Mouse (Mus musculus) heart, embryonic 16.5 days (tissue): Measurements from ENCODE around the gene Rasd1. TPM values are rescaled to one million over a fixed set of nuclear protein-coding genes. Genes with fewer than 3 reads are reported as not detected.

Experiments
- ATAC-seq: fragments of 200-750 bp; cut with Nextera tagmentation; replicated peaks from 2 replicates; pipeline ENCODE4 v1.8.0; 2017; ENCODE audit warnings: moderate number of reproducible peaks; ENCODE audit not compliant: insufficient read depth, low FRiP score; ENCODE audit errors: extremely low read depth
- H3K27ac ChIP-seq: fragments of 300-500 bp; sonication (generic); 2 replicates; pipeline ENCODE4 v1.5.1; 2014; ENCODE audit warnings: mild to moderate bottlenecking, low read length, control low read depth, moderate library complexity
- H3K27me3 ChIP-seq: fragments of 300-500 bp; sonication (generic); 2 replicates; pipeline ENCODE4 v1.6.1; 2014; ENCODE audit warnings: low read length, mixed read lengths; ENCODE audit not compliant: control insufficient read depth, insufficient read depth
- H3K36me3 ChIP-seq: fragments of 300-500 bp; sonication (generic); 2 replicates; pipeline ENCODE4 v1.6.1; 2014; ENCODE audit not compliant: control insufficient read depth, insufficient read depth
- H3K4me1 ChIP-seq: fragments of 300-500 bp; sonication (generic); 2 replicates; pipeline ENCODE4 v1.6.1; 2014; ENCODE audit warnings: low read length, mixed read lengths; ENCODE audit not compliant: control insufficient read depth, insufficient read depth
- H3K4me2 ChIP-seq: fragments of 300-500 bp; sonication (generic); 2 replicates; pipeline ENCODE4 v1.6.1; 2014; ENCODE audit warnings: low read depth, mild to moderate bottlenecking, control low read depth, low read length
- H3K4me3 ChIP-seq: fragments of 300-500 bp; sonication (generic); 2 replicates; pipeline ENCODE4 v1.5.1; 2014; ENCODE audit warnings: mild to moderate bottlenecking, control low read depth, low read length
- H3K9ac ChIP-seq: fragments of 300-500 bp; sonication (generic); 2 replicates; pipeline ENCODE4 v1.6.1; 2014; ENCODE audit warnings: low read length, control low read depth
- H3K9me3 ChIP-seq: fragments of 300-500 bp; sonication (generic); replicated peaks from 2 replicates; pipeline ENCODE4 v1.6.1; 2016; ENCODE audit warnings: low read length; ENCODE audit not compliant: control insufficient read depth
- WGBS: fragments of 180-500 bp; shearing (Covaris S2); extraction: QIAGEN DNeasy Blood & Tissue Kit; methylation state at CpG from one replicate; pipeline ENCODE4 v1.1.7; 2014; 5-methylcytosine and 5-hydroxymethylcytosine counted together
- polyA plus RNA-seq: library from polyadenylated mRNA; unstranded; fragments of >200 nt; fragmentation: Nextera tagmentation; extraction: Ambion mirVana; gene quantifications from 2 replicates; pipeline ENCODE4 v1.2.1, GENCODE M21; 2015

Rasd1 gene
- polyA plus RNA-seq, 1 experiment from 2014 or later: 9.0 TPM

- 88% methylated on average over 1 of the region's 1 CpGs for WGBS
- peaks cover 4% of the 10 kb centered on the region; the same call in 1 of the 2 replicates for H3K4me1 ChIP-seq
- H3K4me2 ChIP-seq: no peak overlapping the region
- H3K4me3 ChIP-seq: no peak overlapping the region
- no peak overlapping the region for H3K27ac ChIP-seq
- no peaks in the 10 kb centered on the region for H3K9me3 ChIP-seq
- no peaks in the 10 kb centered on the region for H3K27me3 ChIP-seq
- H3K9ac ChIP-seq: no peak overlapping the region
- no peak for ATAC-seq
- no peaks in the 10 kb centered on the region for H3K36me3 ChIP-seq
These were observed 24.7 kb upstream of the Rasd1 start for GRCm38 (mm10) chr11:59989406-59989805.

- Histone ChIP-seq H3K4me1 (no peaks in the 10 kb centered on the region), H3K9me3 (no peaks in the 10 kb centered on the region), H3K4me3 (no peak overlapping the region), H3K27me3 (no peaks in the 10 kb centered on the region), H3K9ac (no peak overlapping the region), H3K27ac (no peak overlapping the region), H3K36me3 (no peaks in the 10 kb centered on the region), H3K4me2 (no peak overlapping the region)
- 77% methylated on average over 5 of the region's 5 CpGs for WGBS
- no peak for ATAC-seq
These were observed 13.1 kb upstream of the Rasd1 start for GRCm38 (mm10) chr11:59977831-59978230.

GRCm38 (mm10) chr11:59975241-59975640 lies 10.5 kb upstream of the Rasd1 start:
- Histone ChIP-seq H3K36me3 (no peaks in the 10 kb centered on the region), H3K4me1 (peaks cover 9% of the 10 kb centered on the region), H3K27ac (no peak overlapping the region), H3K9ac (no peak overlapping the region), H3K4me3 (no peak overlapping the region), H3K4me2 (no peak overlapping the region), H3K9me3 (no peaks in the 10 kb centered on the region), H3K27me3 (no peaks in the 10 kb centered on the region)
- 62% methylated on average over 10 of the region's 10 CpGs for WGBS
- ATAC-seq: no peak

DNA sequence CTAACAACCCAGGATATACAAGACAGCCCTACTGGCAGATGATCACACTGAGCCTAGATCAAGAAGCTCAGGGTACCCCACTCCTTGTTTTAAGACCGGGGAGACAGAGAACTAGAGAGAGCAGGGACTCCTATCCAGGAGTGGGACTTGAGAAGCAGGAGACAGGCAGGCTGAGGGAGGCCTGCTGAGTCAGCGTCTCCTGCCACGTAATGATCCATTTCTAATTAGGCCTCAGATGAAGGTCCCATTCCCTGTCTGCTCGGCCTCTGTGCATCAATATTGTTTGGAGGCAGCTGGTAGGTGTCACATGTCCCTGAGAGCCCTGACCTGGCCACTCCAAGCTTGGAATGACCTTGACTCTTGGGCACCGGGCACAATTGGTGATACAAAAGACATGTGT lies 8.6 kb upstream of the Rasd1 start:
- WGBS: 83% methylated on average over 5 of the region's 5 CpGs
- no peak overlapping the region for H3K27ac ChIP-seq
- no peaks in the 10 kb centered on the region for H3K27me3 ChIP-seq
- no peak for ATAC-seq
- peaks cover 9% of the 10 kb centered on the region for H3K4me1 ChIP-seq
- no peak overlapping the region for H3K9ac ChIP-seq
- no peaks in the 10 kb centered on the region for H3K9me3 ChIP-seq
- H3K4me2 ChIP-seq: no peak overlapping the region
- no peaks in the 10 kb centered on the region for H3K36me3 ChIP-seq
- no peak overlapping the region for H3K4me3 ChIP-seq

DNA sequence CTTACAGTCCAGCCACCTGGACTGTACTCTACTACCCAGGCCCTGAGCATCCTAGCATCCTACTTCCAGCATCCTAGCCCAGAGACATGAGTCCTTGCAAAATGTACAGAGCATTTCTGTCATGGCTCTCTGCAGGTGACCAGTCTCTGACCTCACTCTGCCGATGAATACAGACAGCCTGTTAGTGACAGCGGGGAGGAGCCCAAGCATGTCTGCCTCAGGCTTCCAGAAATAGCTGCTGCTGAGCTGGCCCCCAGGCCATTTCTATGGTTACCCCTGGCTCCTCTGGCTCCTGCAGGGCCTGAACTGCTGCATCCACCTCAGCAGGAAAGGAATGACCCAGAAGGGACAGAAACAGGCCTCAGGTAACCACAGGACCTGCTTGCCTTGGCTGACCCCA lies 6.9 kb upstream of the Rasd1 start:
- 23% methylated on average over 2 of the region's 2 CpGs for WGBS
- Histone ChIP-seq H3K9ac (no peak overlapping the region), H3K4me2 (no peak overlapping the region), H3K27ac (peak overlapping the region; percentile 34; the same call in 1 of the 2 replicates), H3K4me3 (no peak overlapping the region), H3K9me3 (no peaks in the 10 kb centered on the region), H3K27me3 (no peaks in the 10 kb centered on the region), H3K36me3 (no peaks in the 10 kb centered on the region), H3K4me1 (peaks cover 9% of the 10 kb centered on the region)
- ATAC-seq: peak; percentile 83

DNA sequence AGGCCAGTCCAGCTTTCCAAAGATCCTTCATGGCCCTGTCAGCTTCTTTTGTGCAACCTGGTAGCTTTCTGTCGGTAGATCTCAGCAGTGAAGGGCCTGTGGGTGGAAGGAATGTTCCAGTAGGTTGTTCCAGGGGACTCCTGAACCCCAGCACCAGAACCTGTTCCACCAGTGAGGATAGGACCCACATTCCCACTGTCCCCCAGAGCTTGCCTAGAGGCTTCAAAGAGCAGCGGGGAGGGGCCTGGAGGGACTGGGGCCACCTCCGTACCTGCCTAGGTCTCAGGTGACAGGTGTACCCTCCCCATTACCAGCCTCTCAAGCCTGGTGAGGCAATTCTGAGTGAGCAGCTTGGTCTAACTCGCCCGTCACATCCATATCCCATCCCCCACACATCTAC lies 6.0 kb upstream of the Rasd1 start:
- no peak for ATAC-seq
- no peak overlapping the region for H3K27ac ChIP-seq

DNA sequence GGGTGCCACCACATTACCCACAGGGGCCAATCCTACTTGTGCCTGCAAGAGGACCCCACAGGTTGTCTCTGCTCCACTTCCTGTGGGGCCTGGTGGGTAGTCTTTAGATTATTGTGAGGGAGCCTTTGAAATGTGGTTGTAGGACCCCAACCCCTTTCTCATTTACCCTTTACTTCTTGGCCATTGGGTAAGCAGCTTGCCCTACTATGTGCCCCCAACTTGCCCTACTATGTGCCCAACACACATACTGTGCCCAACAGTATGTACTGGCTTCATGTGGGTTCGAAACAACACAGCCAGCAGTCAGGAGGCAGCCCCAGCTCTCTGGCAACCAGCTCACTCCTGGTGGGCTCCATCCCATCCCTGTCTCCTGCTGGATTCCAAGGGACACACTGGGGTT lies 3.0 kb upstream of the Rasd1 start:
- 84% methylated on average over 1 of the region's 1 CpGs for WGBS
- no peak overlapping the region for H3K4me2 ChIP-seq
- no peak for ATAC-seq
- H3K36me3 ChIP-seq: no peaks in the 10 kb centered on the region
- H3K9ac ChIP-seq: no peak overlapping the region
- no peak overlapping the region for H3K27ac ChIP-seq
- H3K27me3 ChIP-seq: no peaks in the 10 kb centered on the region
- no peak overlapping the region for H3K4me3 ChIP-seq
- H3K9me3 ChIP-seq: no peaks in the 10 kb centered on the region
- H3K4me1 ChIP-seq: peaks cover 31% of the 10 kb centered on the region

More for the DNA sequence above, 6.0 kb upstream of the Rasd1 start:
- Histone ChIP-seq H3K4me1 (peaks cover 15% of the 10 kb centered on the region), H3K4me3 (no peak overlapping the region), H3K9ac (no peak overlapping the region), H3K9me3 (no peaks in the 10 kb centered on the region), H3K36me3 (no peaks in the 10 kb centered on the region), H3K4me2 (no peak overlapping the region), H3K27me3 (no peaks in the 10 kb centered on the region)
- 76% methylated on average over 5 of the region's 5 CpGs for WGBS

- H3K36me3 ChIP-seq: peaks cover 6% of the 10 kb centered on the region; the same call in 1 of the 2 replicates
- H3K9me3 ChIP-seq: no peaks in the 10 kb centered on the region
- 59% methylated on average over 4 of the region's 4 CpGs for WGBS
- no peak overlapping the region for H3K4me3 ChIP-seq
- no peak overlapping the region for H3K4me2 ChIP-seq
- no peak for ATAC-seq
- H3K27ac ChIP-seq: no peak overlapping the region
- no peak overlapping the region; the same call in 1 of the 2 replicates for H3K9ac ChIP-seq
- H3K27me3 ChIP-seq: no peaks in the 10 kb centered on the region
- H3K4me1 ChIP-seq: peaks cover 32% of the 10 kb centered on the region
These were observed 1.3 kb upstream of the Rasd1 start for GRCm38 (mm10) chr11:59966102-59966483.

GRCm38 (mm10) chr11:59965227-59966101 lies 720 bp upstream of the Rasd1 start:
- Histone ChIP-seq H3K4me1 (peaks cover 38% of the 10 kb centered on the region), H3K4me2 (peak overlapping the region; percentile 94), H3K9ac (peak overlapping the region; percentile 79), H3K9me3 (no peaks in the 10 kb centered on the region), H3K4me3 (peak overlapping the region; percentile 70), H3K27ac (peak overlapping the region; percentile 80), H3K36me3 (peaks cover 9% of the 10 kb centered on the region; the same call in 1 of the 2 replicates), H3K27me3 (no peaks in the 10 kb centered on the region)
- 31% methylated on average over 25 of the region's 25 CpGs for WGBS
- ATAC-seq: peak; percentile 58
